Mouse (Mus musculus): ENCODE data around the gene Lif.
A peak's percentile ranks its signal among the peaks of the same experiment; 100 is the strongest.

Gene Lif

GRCm38 (mm10) chr11:4299191-4299590 lies 41.8 kb downstream of the Lif start:
- peak; percentile 45 to 46 for DNase-seq

GRCm38 (mm10) chr11:4299735-4300474 lies 42.5 kb downstream of the Lif start:
- DNase-seq, result peak in 1 of 2 experiments; percentile 28

GRCm38 (mm10) chr11:4300683-4301082 lies 43.3 kb downstream of the Lif start:
- no peak for DNase-seq

- no peak for DNase-seq
These were observed 45.1 kb downstream of the Lif start for GRCm38 (mm10) chr11:4302363-4302913.

GRCm38 (mm10) chr11:4303033-4303432 lies 45.7 kb downstream of the Lif start:
- DNase-seq, result no peak

GRCm38 (mm10) chr11:4304203-4304602 lies 46.8 kb downstream of the Lif start:
- DNase-seq, result no peak

- no peak for DNase-seq
These were observed 47.7 kb downstream of the Lif start for GRCm38 (mm10) chr11:4305090-4305489.

GRCm38 (mm10) chr11:4306086-4306485 lies 48.7 kb downstream of the Lif start:
- DNase-seq, result no peak

GRCm38 (mm10) chr11:4308060-4308513 lies 50.7 kb downstream of the Lif start:
- DNase-seq, result no peak

GRCm38 (mm10) chr11:4308514-4309450 lies 51.4 kb downstream of the Lif start:
- DNase-seq, result no peak

GRCm38 (mm10) chr11:4309613-4310012 lies 52.3 kb downstream of the Lif start:
- DNase-seq, result no peak

GRCm38 (mm10) chr11:4310324-4310723 lies 53.0 kb downstream of the Lif start:
- no peak for DNase-seq

- DNase-seq, result no peak
These were observed 54.8 kb downstream of the Lif start for GRCm38 (mm10) chr11:4312180-4312579.

GRCm38 (mm10) chr11:4317287-4317686 lies 59.9 kb downstream of the Lif start:
- no peak for DNase-seq

GRCm38 (mm10) chr11:4318011-4318410 lies 60.7 kb downstream of the Lif start:
- no peak for DNase-seq

GRCm38 (mm10) chr11:4319212-4319955 lies 62.0 kb downstream of the Lif start:
- DNase-seq, result no peak

- DNase-seq, result no peak
These were observed 63.5 kb downstream of the Lif start for GRCm38 (mm10) chr11:4320876-4321275.
